Mouse (Mus musculus) retina, postnatal 7 days (tissue): ENCODE data around the gene Tbl1xr1.

Experiments used
- DNase-seq: peaks from one replicate; pipeline ENCODE4 v3.0.0-alpha.2; 2012; ENCODE audit warnings: low read depth, low spot score

Tbl1xr1 gene

GRCm38 (mm10) chr3:22142846-22143641, 66.6 kb downstream of the Tbl1xr1 start:
- DNase-seq = no peak

GRCm38 (mm10) chr3:22144255-22144654, 67.8 kb downstream of the Tbl1xr1 start:
- peak; percentile 8 for DNase-seq

- DNase-seq = no peak
Measured at GRCm38 (mm10) chr3:22147433-22147927, 71.0 kb downstream of the Tbl1xr1 start.

GRCm38 (mm10) chr3:22148306-22148932, 72.0 kb downstream of the Tbl1xr1 start:
- no peak for DNase-seq

GRCm38 (mm10) chr3:22150872-22151530, 74.5 kb downstream of the Tbl1xr1 start:
- no peak for DNase-seq

DNA sequence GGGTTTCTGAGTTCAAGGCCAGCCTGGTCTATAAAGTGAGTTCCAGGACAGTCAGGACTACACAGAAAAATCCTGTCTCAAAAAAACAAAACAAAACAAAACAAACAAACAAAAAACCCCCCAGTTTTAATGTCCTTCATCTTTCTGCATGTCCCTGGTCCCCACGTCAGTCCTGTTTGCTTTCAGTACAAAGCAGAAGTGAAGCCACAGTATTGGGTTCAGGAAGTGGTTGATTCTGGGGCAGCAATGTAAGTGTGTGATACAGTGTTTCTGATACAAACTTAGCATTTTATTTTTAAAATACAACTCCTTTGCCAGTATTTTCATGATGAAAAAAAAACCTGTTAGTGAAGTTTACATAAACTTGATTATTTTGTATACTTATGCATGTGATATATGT, 76.3 kb downstream of the Tbl1xr1 start:
- DNase-seq = no peak

DNA sequence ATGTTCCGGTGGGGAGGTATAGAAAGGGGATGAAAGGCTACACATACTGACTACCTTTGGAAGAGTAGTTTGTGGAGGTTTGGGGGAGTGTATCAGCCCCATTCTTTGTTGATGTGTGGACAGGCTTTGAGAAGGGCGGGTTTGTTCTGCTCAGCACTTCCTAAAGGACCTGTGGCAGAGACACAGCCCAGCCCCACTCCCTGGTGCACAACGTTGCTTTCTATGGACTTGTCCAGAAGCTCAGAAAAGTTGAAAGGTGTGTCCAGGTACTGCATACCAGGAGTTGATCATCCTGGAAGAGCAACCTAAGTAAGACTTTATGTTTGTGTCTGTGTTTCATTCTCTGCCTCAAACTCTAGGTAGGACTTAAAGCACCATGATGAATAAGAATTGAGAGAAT, 78.1 kb downstream of the Tbl1xr1 start:
- DNase-seq = no peak

- no peak for DNase-seq
Measured at GRCm38 (mm10) chr3:22156397-22156796, 79.9 kb downstream of the Tbl1xr1 start.

DNA sequence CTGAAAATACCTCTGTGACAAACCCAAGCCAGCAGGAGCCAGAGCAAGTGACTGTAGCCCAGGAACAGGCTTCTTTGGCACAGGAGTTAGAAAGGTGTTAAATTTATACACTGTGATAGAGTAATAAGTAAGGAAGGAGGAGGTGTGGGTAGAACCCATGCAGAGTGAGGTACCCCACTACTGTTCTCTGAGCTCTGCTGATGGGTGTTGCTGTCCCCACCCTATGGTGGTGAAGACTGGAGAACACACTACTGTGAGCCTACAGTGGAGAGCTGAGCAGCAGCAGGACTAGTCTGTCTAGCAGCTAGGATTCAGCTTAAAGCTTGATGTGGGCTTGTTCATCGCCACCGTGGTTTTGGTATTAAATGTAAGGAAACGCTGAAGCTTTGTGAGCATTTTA, 86.5 kb downstream of the Tbl1xr1 start:
- no peak for DNase-seq

- DNase-seq = no peak
Measured at GRCm38 (mm10) chr3:22167856-22168255, 91.4 kb downstream of the Tbl1xr1 start.

DNA sequence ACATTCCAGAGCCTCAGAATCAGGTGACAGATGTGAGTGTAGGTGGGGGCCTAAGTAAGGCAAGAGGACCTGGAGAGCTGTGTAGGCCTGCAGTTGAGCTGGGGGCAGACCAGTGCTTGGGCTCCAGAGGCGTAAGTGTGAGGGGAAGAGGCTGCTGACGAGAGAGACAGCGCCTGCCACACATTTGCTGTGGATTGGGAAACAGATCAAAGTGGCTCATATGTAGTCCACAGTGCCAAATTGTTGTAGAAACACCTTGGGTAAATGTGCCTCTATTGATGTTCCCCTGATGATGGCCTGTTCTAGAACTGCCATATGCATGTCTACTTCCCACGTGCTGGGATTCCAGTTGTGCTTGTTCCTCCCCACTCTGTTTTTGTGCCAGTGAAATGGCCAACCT, 92.0 kb downstream of the Tbl1xr1 start:
- DNase-seq = no peak

DNA sequence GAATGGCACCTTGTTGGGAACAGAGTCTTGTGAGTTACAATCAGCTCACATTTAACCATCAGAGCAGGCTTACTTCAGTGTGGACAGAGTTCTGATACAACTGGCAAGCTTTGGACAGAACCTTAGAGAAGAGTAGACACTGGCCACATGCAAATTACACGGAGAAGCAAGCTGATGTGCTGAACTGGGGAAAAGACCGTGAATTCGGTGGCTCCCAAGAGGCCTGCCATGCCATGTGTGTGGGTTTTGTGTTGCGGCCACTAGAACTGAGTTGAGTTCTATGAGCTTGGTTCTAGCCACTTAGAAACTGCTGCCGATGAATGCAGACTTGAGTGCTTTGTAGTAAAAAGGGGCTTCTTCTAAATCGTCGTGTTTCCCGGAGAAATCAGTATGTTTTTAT, 95.1 kb downstream of the Tbl1xr1 start:
- DNase-seq = no peak

GRCm38 (mm10) chr3:22172410-22172809, 96.0 kb downstream of the Tbl1xr1 start:
- DNase-seq = no peak

DNA sequence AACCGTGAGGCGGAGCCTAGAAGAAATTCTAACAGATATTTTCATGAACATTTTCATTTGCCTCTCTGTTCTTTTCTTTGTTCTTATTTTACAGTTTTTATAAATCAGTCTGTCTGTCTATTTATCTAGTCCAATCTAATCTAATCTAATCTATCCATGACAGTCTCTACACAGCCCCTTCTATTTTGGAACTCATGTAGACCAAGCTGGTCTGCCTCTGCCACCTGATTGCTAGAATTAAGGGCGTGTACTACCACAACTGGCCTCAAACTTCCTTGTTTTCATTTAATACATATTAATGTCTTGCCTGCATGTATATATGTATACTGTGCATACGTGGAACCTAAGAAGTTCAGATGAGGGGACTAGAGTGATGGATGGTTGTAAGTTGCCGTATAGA, 96.7 kb downstream of the Tbl1xr1 start:
- no peak for DNase-seq

DNA sequence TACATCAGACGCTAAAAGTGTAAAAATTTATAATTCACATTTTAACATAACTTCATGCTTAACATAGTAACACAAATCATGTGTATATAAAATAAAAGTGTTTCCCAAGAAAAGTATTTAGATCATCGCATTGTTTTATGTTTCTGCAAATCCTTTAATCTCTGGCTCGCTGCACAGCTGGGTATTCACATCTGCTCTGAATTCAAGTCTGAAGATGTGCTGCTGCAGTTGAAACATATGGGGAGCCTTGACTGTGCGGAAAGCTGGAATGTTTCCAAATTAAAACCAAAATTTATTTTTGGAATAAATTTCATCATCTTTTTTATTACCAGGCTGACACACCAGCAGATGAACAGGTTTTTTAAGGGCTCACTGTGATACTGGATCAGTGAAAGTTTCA, 97.8 kb downstream of the Tbl1xr1 start:
- DNase-seq = no peak

DNA sequence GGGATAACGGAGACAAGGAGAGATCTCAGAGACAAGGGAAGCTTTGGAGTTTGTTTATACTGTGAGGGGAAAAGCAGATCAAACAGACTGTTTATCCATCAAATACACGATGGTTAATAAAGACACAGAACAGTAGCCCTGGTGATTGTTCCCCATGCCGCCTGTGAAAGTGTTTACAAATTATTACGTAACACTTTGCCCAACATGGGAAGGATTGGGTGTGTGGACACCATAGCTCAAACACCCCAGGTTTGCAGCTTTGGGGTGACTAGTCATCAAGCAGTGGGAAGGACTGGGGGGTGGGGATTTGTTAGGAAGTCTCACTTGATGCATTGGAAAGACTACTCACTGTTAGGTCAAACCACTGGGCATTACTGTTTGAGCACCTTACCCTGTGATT, 103.6 kb downstream of the Tbl1xr1 start:
- no peak for DNase-seq

DNA sequence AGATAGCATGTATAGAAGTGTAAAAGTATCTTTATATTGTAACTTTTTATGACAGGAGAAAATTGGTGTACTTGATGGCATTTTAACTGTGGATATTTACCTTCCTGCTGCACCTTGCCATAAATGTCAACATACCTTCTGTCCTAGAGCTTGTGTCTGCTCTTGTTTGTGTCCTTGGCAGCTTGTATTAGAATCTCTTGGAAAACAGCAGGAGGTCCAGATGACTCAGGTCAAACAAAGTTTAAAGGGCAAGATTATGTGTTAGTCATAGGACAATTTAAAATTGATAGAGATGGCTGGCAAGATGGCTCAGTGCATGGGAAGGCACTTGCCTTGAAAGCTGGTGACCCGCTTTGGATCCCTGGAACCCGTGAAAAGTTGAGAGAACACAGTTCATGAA, 104.6 kb downstream of the Tbl1xr1 start:
- DNase-seq = no peak

GRCm38 (mm10) chr3:22185265-22185664, 108.8 kb downstream of the Tbl1xr1 start:
- no peak for DNase-seq

DNA sequence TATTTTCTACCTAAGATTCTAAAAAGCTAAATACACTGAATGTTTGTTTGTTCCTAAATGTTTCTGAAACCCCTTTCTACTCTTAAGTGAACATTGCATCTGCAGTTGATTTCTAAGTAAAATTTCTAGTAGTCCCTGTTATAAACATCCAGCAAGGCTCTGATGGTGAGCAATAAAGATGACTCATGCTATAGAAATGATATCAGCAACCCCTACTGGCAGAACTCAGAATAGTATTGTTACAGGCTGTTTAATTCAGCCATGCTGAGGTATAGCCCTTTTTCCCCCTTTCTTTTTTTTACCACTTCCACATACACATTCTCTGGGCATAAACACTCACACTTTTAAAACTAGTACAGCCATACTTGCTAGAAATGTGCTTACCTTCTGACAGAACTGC, 114.0 kb downstream of the Tbl1xr1 start:
- DNase-seq = peak; percentile 24

- no peak for DNase-seq
Measured at GRCm38 (mm10) chr3:22192931-22193330, 116.5 kb downstream of the Tbl1xr1 start.

DNA sequence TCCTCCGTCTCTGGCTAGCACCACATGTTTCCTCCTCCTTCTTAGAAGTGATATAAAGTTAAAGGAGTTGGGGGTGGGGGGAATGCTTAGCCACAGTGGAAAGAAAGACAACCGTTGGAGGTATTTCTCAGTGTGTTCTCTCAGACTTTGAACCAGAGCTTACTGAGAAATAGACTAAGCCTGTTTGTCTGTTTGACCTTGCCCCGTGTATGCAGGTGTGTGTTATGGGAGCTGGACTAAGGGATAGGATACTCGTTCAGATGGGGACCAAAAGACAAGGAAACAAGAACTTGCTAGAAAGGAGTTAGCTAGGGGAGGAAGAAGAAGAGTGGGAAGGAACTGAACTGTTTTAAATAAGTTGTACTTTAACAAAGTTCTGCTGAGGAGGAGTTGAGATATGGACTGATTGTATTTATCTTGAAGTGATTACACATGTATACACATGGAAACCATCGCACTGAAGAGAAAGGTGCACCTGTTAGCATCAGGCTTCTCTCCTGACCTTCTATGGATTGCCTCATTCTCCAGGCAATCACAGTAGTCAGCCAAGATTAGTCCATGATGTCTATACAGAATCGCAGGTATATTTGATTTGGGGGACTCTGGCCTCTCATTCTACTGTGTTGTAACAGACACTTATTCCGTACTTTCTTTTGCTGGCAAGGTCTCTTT, 117.9 kb downstream of the Tbl1xr1 start:
- DNase-seq = no peak

DNA sequence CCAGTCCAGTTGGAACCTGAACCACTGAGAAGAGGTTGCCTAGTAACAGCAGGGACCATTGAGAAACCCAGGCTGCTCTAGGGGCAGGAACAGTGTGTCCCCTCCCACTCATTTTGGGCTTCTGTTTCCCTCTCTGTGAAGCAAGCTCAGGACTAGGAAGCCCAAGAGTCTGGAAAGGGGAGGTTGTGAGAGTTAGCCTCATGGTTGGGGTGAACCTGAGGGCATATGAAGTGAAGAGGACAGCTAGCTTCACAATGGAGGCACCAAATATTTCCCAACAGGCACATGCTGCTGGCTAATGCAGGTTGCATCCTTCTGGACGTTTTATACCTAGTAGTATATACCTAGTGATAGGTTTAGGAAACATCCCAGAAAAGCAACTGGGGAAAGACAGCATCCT, 122.3 kb downstream of the Tbl1xr1 start:
- DNase-seq = no peak
